Comparison of ENCODE assay signal across 24 mouse cellular contexts in the genomic region with DNA sequence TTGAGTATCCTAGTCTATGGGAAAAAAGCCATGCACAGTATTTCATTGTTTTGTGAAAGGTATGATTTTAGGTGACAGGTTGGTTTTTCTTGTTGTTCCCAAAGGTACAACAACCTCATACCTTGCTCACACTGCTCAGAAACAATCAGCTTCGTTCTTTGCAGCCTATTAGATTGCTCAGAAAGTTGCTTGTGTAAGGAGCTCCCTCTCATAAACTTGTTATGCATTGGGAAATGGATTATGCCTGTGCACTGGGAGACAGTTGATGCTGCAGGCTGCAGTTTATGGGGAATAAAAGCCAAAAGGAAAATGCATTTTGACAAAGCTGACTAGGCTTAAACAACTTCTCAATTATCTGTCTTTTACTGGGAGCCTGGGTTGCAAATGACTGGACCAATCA.
"Had no signal": no experiment of that assay in that cellular context is flagged by ENCODE, and none has a peak within 500 bp of the region (broad histone marks: within the 10 kb centered on the region; RNA-seq: fewer than 3 reads in every experiment).

No protein-coding gene starts in this region.

- H3K27me3 ChIP-seq: heart, embryonic 13.5 days; heart, embryonic 15.5 days; hindbrain, embryonic 13.5 days; hindbrain, embryonic 15.5 days; intestine, embryonic 15.5 days; limb, embryonic 12.5 days had no signal

- H3K27ac ChIP-seq: heart, adult 2 months; heart, embryonic 13.5 days; heart, embryonic 15.5 days; hindbrain, embryonic 13.5 days; hindbrain, embryonic 15.5 days; intestine, embryonic 15.5 days; layer of hippocampus, adult 2 months; left cerebral cortex, adult 2 months; limb, embryonic 10.5 days; limb, embryonic 12.5 days had no signal

- ATAC-seq: inflammation-experienced regulatory T-cells, adult 6 months; intestine, embryonic 15.5 days; intestine, postnatal 0 days had no signal

- H3K4me3 ChIP-seq: heart, adult 2 months; heart, embryonic 13.5 days; heart, embryonic 15.5 days; hindbrain, embryonic 13.5 days; hindbrain, embryonic 15.5 days; intestine, embryonic 15.5 days; layer of hippocampus, adult 2 months; left cerebral cortex, adult 2 months; limb, embryonic 10.5 days; limb, embryonic 12.5 days had no signal

- H3K4me1 ChIP-seq: hindbrain, embryonic 15.5 days; intestine, embryonic 15.5 days; limb, embryonic 10.5 days; limb, embryonic 12.5 days had no signal

- H3K36me3 ChIP-seq: heart, embryonic 13.5 days; heart, embryonic 15.5 days; hindbrain, embryonic 13.5 days; hindbrain, embryonic 15.5 days; intestine, embryonic 15.5 days; limb, embryonic 10.5 days; limb, embryonic 12.5 days had no signal

- H3K9me3 ChIP-seq: heart, embryonic 13.5 days; heart, embryonic 15.5 days; hindbrain, embryonic 13.5 days; hindbrain, embryonic 15.5 days; intestine, embryonic 15.5 days; limb, embryonic 10.5 days; limb, embryonic 12.5 days had no signal

- H3K9ac ChIP-seq: heart, embryonic 13.5 days; heart, embryonic 15.5 days; hindbrain, embryonic 13.5 days; hindbrain, embryonic 15.5 days; intestine, embryonic 15.5 days; limb, embryonic 12.5 days had no signal

- H3K4me2 ChIP-seq: heart, embryonic 11.5 days; heart, embryonic 13.5 days; heart, embryonic 15.5 days; hindbrain, embryonic 13.5 days; hindbrain, embryonic 15.5 days; intestine, embryonic 15.5 days; limb, embryonic 12.5 days had no signal

- DNase-seq: gastrocnemius, postnatal 14 days; gastrocnemius, postnatal 36 days; heart, adult 11 months; heart, adult 2 months; heart, postnatal 14 days; heart, postnatal 36 days; kidney, adult 18-20 months; kidney, adult 8-10 months; kidney, postnatal 10 days; kidney, postnatal 25 days; kidney, postnatal 4 days; liver had no signal
